Mouse (Mus musculus): ENCODE measurements around the gene Sycp2l. TPM values are rescaled to one million over a fixed set of nuclear protein-coding genes. Genes with fewer than 3 reads are reported as not detected.
A peak's percentile ranks its signal among the peaks of the same experiment; 100 is the strongest.
"Not testable (repeated sequence)": the region's sequence is repeated elsewhere in the genome, so short reads cannot be mapped to it uniquely, and the experiment has no call there.

The Sycp2l gene
- polyA plus RNA-seq, 1 experiment from 2014 or later = not detected

- H3K4me1 ChIP-seq (ENCODE audit: control insufficient read depth, insufficient read depth, low read length) = no peaks in the 10 kb centered on the region
- no peak overlapping the region for H3K27ac ChIP-seq (replicated peaks; ENCODE audit: low read depth, low read length)
- DNase-seq (peak; percentile 61), ATAC-seq (ENCODE audit: low FRiP score, low TSS enrichment) (no peak)
- no peaks in the 10 kb centered on the region for H3K27me3 ChIP-seq (ENCODE audit: control insufficient read depth, insufficient read depth, low read length)
- no peak overlapping the region for H3K4me3 ChIP-seq (replicated peaks; ENCODE audit: low read depth, low read length)
- H3K9ac ChIP-seq (replicated peaks; ENCODE audit: low read length) = no peak overlapping the region
- WGBS = 79% methylated on average over 10 of the region's 10 CpGs
- no peak overlapping the region for H3K4me2 ChIP-seq (ENCODE audit: low read length)
- H3K36me3 ChIP-seq (ENCODE audit: control insufficient read depth, insufficient read depth, low read length) = no peaks in the 10 kb centered on the region
- H3K9me3 ChIP-seq (ENCODE audit: control insufficient read depth, low read length) = no peaks in the 10 kb centered on the region
Observed at GRCm38 (mm10) chr13:41146271-41146670, 32.2 kb downstream of the Sycp2l start.

- DNase-seq = no peak
- no peaks in the 10 kb centered on the region for H3K36me3 ChIP-seq (ENCODE audit: control insufficient read depth, insufficient read depth, low read length)
- H3K4me2 ChIP-seq (ENCODE audit: low read length) = no peak overlapping the region
- no peaks in the 10 kb centered on the region for H3K9me3 ChIP-seq (ENCODE audit: control insufficient read depth, low read length)
- no peaks in the 10 kb centered on the region for H3K27me3 ChIP-seq (ENCODE audit: control insufficient read depth, insufficient read depth, low read length)
- no peak for ATAC-seq (ENCODE audit: low FRiP score, low TSS enrichment)
- WGBS = 87% methylated on average over 11 of the region's 11 CpGs
- H3K4me3 ChIP-seq (replicated peaks; ENCODE audit: low read depth, low read length) = no peak overlapping the region
- H3K27ac ChIP-seq (replicated peaks; ENCODE audit: low read depth, low read length) = no peak overlapping the region
- H3K4me1 ChIP-seq (ENCODE audit: control insufficient read depth, insufficient read depth, low read length) = no peaks in the 10 kb centered on the region
- H3K9ac ChIP-seq (replicated peaks; ENCODE audit: low read length) = no peak overlapping the region
Observed at GRCm38 (mm10) chr13:41153146-41153545, 39.0 kb downstream of the Sycp2l start.

GRCm38 (mm10) chr13:41158426-41158825 lies 44.3 kb downstream of the Sycp2l start:
- no peaks in the 10 kb centered on the region for H3K9me3 ChIP-seq (ENCODE audit: control insufficient read depth, low read length)
- no peaks in the 10 kb centered on the region for H3K27me3 ChIP-seq (ENCODE audit: control insufficient read depth, insufficient read depth, low read length)
- no peak overlapping the region for H3K27ac ChIP-seq (replicated peaks; ENCODE audit: low read depth, low read length)
- 69% methylated on average over 5 of the region's 5 CpGs for WGBS
- no peaks in the 10 kb centered on the region for H3K4me1 ChIP-seq (ENCODE audit: control insufficient read depth, insufficient read depth, low read length)
- peak; percentile 37 for DNase-seq
- no peak for ATAC-seq (ENCODE audit: low FRiP score, low TSS enrichment)
- no peak overlapping the region for H3K9ac ChIP-seq (replicated peaks; ENCODE audit: low read length)
- H3K4me2 ChIP-seq (ENCODE audit: low read length) = no peak overlapping the region
- H3K36me3 ChIP-seq (ENCODE audit: control insufficient read depth, insufficient read depth, low read length) = no peaks in the 10 kb centered on the region
- no peak overlapping the region for H3K4me3 ChIP-seq (replicated peaks; ENCODE audit: low read depth, low read length)

GRCm38 (mm10) chr13:41187886-41188285 lies 73.8 kb downstream of the Sycp2l start:
- ATAC-seq (ENCODE audit: low FRiP score, low TSS enrichment) (no peak), DNase-seq (no peak)
- Histone ChIP-seq H3K27ac (replicated peaks; ENCODE audit: low read depth, low read length) (no peak overlapping the region), H3K36me3 (ENCODE audit: control insufficient read depth, insufficient read depth, low read length) (peaks cover 79% of the 10 kb centered on the region), H3K9me3 (ENCODE audit: control insufficient read depth, low read length) (no peaks in the 10 kb centered on the region), H3K4me3 (replicated peaks; ENCODE audit: low read depth, low read length) (no peak overlapping the region), H3K4me2 (ENCODE audit: low read length) (no peak overlapping the region), H3K27me3 (ENCODE audit: control insufficient read depth, insufficient read depth, low read length) (no peaks in the 10 kb centered on the region), H3K9ac (replicated peaks; ENCODE audit: low read length) (no peak overlapping the region), H3K4me1 (ENCODE audit: control insufficient read depth, insufficient read depth, low read length) (no peaks in the 10 kb centered on the region)
- 69% methylated on average over 6 of the region's 6 CpGs for WGBS

GRCm38 (mm10) chr13:41195640-41196333 lies 81.7 kb downstream of the Sycp2l start:
- WGBS = 73% methylated on average over 3 of the region's 3 CpGs
- H3K9ac ChIP-seq (replicated peaks; ENCODE audit: low read length) = no peak overlapping the region
- no peak overlapping the region for H3K4me3 ChIP-seq (replicated peaks; ENCODE audit: low read depth, low read length)
- H3K27ac ChIP-seq (replicated peaks; ENCODE audit: low read depth, low read length) = no peak overlapping the region
- no peaks in the 10 kb centered on the region for H3K27me3 ChIP-seq (ENCODE audit: control insufficient read depth, insufficient read depth, low read length)
- H3K36me3 ChIP-seq (ENCODE audit: control insufficient read depth, insufficient read depth, low read length) = peaks cover 39% of the 10 kb centered on the region
- ATAC-seq (ENCODE audit: low FRiP score, low TSS enrichment) = no peak
- DNase-seq = no peak
- H3K9me3 ChIP-seq (ENCODE audit: control insufficient read depth, low read length) = no peaks in the 10 kb centered on the region
- H3K4me2 ChIP-seq (ENCODE audit: low read length) = no peak overlapping the region
- no peaks in the 10 kb centered on the region for H3K4me1 ChIP-seq (ENCODE audit: control insufficient read depth, insufficient read depth, low read length)

GRCm38 (mm10) chr13:41200861-41201260 lies 86.8 kb downstream of the Sycp2l start:
- Histone ChIP-seq H3K9me3 (ENCODE audit: control insufficient read depth, low read length) (no peaks in the 10 kb centered on the region), H3K36me3 (ENCODE audit: control insufficient read depth, insufficient read depth, low read length) (0 out of 2 replicates have a peak, but pooled peaks cover 9% of the 10 kb centered on the region), H3K9ac (replicated peaks; ENCODE audit: low read length) (no peak overlapping the region), H3K4me3 (replicated peaks; ENCODE audit: low read depth, low read length) (no peak overlapping the region), H3K27ac (replicated peaks; ENCODE audit: low read depth, low read length) (no peak overlapping the region), H3K27me3 (ENCODE audit: control insufficient read depth, insufficient read depth, low read length) (no peaks in the 10 kb centered on the region), H3K4me2 (ENCODE audit: low read length) (no peak overlapping the region), H3K4me1 (ENCODE audit: control insufficient read depth, insufficient read depth, low read length) (peaks cover 10% of the 10 kb centered on the region; the same call in 1 of the 2 replicates)
- no peak for DNase-seq
- WGBS = 76% methylated on average over 2 of the region's 2 CpGs
- no peak for ATAC-seq (ENCODE audit: low FRiP score, low TSS enrichment)

- WGBS = 62% methylated on average over 7 of the region's 7 CpGs
- Histone ChIP-seq H3K9ac (replicated peaks; ENCODE audit: low read length) (no peak overlapping the region), H3K4me1 (ENCODE audit: control insufficient read depth, insufficient read depth, low read length) (peaks cover 10% of the 10 kb centered on the region; the same call in 1 of the 2 replicates), H3K4me3 (replicated peaks; ENCODE audit: low read depth, low read length) (no peak overlapping the region), H3K4me2 (ENCODE audit: low read length) (no peak overlapping the region), H3K36me3 (ENCODE audit: control insufficient read depth, insufficient read depth, low read length) (no peaks in the 10 kb centered on the region), H3K27ac (replicated peaks; ENCODE audit: low read depth, low read length) (no peak overlapping the region), H3K9me3 (ENCODE audit: control insufficient read depth, low read length) (no peaks in the 10 kb centered on the region), H3K27me3 (ENCODE audit: control insufficient read depth, insufficient read depth, low read length) (no peaks in the 10 kb centered on the region)
- no peak for DNase-seq
- no peak for ATAC-seq (ENCODE audit: low FRiP score, low TSS enrichment)
Observed at GRCm38 (mm10) chr13:41203289-41203688, 89.2 kb downstream of the Sycp2l start.

GRCm38 (mm10) chr13:41203691-41204090 lies 89.6 kb downstream of the Sycp2l start:
- Histone ChIP-seq H3K36me3 (ENCODE audit: control insufficient read depth, insufficient read depth, low read length) (no peaks in the 10 kb centered on the region), H3K27me3 (ENCODE audit: control insufficient read depth, insufficient read depth, low read length) (no peaks in the 10 kb centered on the region), H3K27ac (replicated peaks; ENCODE audit: low read depth, low read length) (no peak overlapping the region), H3K4me2 (ENCODE audit: low read length) (no peak overlapping the region), H3K9me3 (ENCODE audit: control insufficient read depth, low read length) (no peaks in the 10 kb centered on the region), H3K4me1 (ENCODE audit: control insufficient read depth, insufficient read depth, low read length) (peaks cover 10% of the 10 kb centered on the region; the same call in 1 of the 2 replicates), H3K9ac (replicated peaks; ENCODE audit: low read length) (no peak overlapping the region), H3K4me3 (replicated peaks; ENCODE audit: low read depth, low read length) (no peak overlapping the region)
- WGBS = 68% methylated on average over 9 of the region's 9 CpGs
- ATAC-seq (ENCODE audit: low FRiP score, low TSS enrichment) (no peak), DNase-seq (no peak)

GRCm38 (mm10) chr13:41205568-41205967 lies 91.5 kb downstream of the Sycp2l start:
- not testable (repeated sequence) for H3K4me2 ChIP-seq (ENCODE audit: low read length); H3K4me1 ChIP-seq (ENCODE audit: control insufficient read depth, insufficient read depth, low read length); H3K4me3 ChIP-seq (replicated peaks; ENCODE audit: low read depth, low read length); H3K9ac ChIP-seq (replicated peaks; ENCODE audit: low read length); ATAC-seq (ENCODE audit: low FRiP score, low TSS enrichment); H3K36me3 ChIP-seq (ENCODE audit: control insufficient read depth, insufficient read depth, low read length); H3K9me3 ChIP-seq (ENCODE audit: control insufficient read depth, low read length); H3K27ac ChIP-seq (replicated peaks; ENCODE audit: low read depth, low read length); DNase-seq; H3K27me3 ChIP-seq (ENCODE audit: control insufficient read depth, insufficient read depth, low read length)
